Mouse (Mus musculus): Measurements from ENCODE around the gene Gpt2. TPM values are rescaled to one million over a fixed set of nuclear protein-coding genes. Genes with fewer than 3 reads are reported as not detected.

Gene Gpt2
- total and polyA plus RNA-seq, 2 experiments from 2014 or later = 24.5 to 50.2 TPM

GRCm38 (mm10) chr8:85456536-85456935 is 35.8 kb upstream of the Gpt2 start:
- H3K9ac ChIP-seq = no peak overlapping the region
- no peak overlapping the region for H3K4me2 ChIP-seq (ENCODE audit: low read depth)
- WGBS = 13% methylated on average over 14 of the region's 14 CpGs
- no peaks in the 10 kb centered on the region for H3K36me3 ChIP-seq (ENCODE audit: insufficient read depth)
- TF ChIP-seq CTCF (IDR thresholded peaks at IDR 0.05; ENCODE audit: low read depth) = peak; percentile 90
- no peaks in the 10 kb centered on the region for H3K27me3 ChIP-seq (ENCODE audit: insufficient read depth, low read length)
- DNase-seq (peak; percentile 93), ATAC-seq (peak; percentile 81)
- H3K27ac ChIP-seq (ENCODE audit: low read depth, low read length) = no peak overlapping the region
- no peak overlapping the region for H3K4me3 ChIP-seq (ENCODE audit: low read depth, low read length)
- H3K4me1 ChIP-seq (ENCODE audit: insufficient read depth) = no peaks in the 10 kb centered on the region; the same call in 1 of the 2 replicates
- no peaks in the 10 kb centered on the region for H3K9me3 ChIP-seq (ENCODE audit: low read length)

GRCm38 (mm10) chr8:85459582-85459981 is 32.8 kb upstream of the Gpt2 start:
- 78% methylated on average over 3 of the region's 3 CpGs for WGBS
- Histone ChIP-seq H3K9me3 (ENCODE audit: low read length) (no peaks in the 10 kb centered on the region), H3K4me3 (ENCODE audit: low read depth, low read length) (no peak overlapping the region), H3K9ac (no peak overlapping the region), H3K27me3 (ENCODE audit: insufficient read depth, low read length) (no peaks in the 10 kb centered on the region), H3K27ac (ENCODE audit: low read depth, low read length) (no peak overlapping the region), H3K4me1 (ENCODE audit: insufficient read depth) (no peaks in the 10 kb centered on the region), H3K36me3 (ENCODE audit: insufficient read depth) (no peaks in the 10 kb centered on the region), H3K4me2 (ENCODE audit: low read depth) (no peak overlapping the region)
- no peak for TF ChIP-seq CTCF (IDR thresholded peaks at IDR 0.05; ENCODE audit: low read depth)
- no peak for DNase-seq
- ATAC-seq = no peak

GRCm38 (mm10) chr8:85460804-85461203 is 31.6 kb upstream of the Gpt2 start:
- Histone ChIP-seq H3K27ac (ENCODE audit: low read depth, low read length) (no peak overlapping the region), H3K27me3 (ENCODE audit: insufficient read depth, low read length) (no peaks in the 10 kb centered on the region), H3K9ac (no peak overlapping the region), H3K9me3 (ENCODE audit: low read length) (no peaks in the 10 kb centered on the region), H3K4me2 (ENCODE audit: low read depth) (no peak overlapping the region), H3K4me1 (ENCODE audit: insufficient read depth) (no peaks in the 10 kb centered on the region), H3K4me3 (ENCODE audit: low read depth, low read length) (no peak overlapping the region), H3K36me3 (ENCODE audit: insufficient read depth) (no peaks in the 10 kb centered on the region)
- TF ChIP-seq CTCF (IDR thresholded peaks at IDR 0.05; ENCODE audit: low read depth) = peak; percentile 56
- no peak for ATAC-seq
- DNase-seq = no peak
- WGBS = 36% methylated on average over 5 of the region's 5 CpGs

- no peak overlapping the region for H3K27ac ChIP-seq (ENCODE audit: low read depth, low read length)
- no peaks in the 10 kb centered on the region for H3K27me3 ChIP-seq (ENCODE audit: insufficient read depth, low read length)
- H3K4me1 ChIP-seq (ENCODE audit: insufficient read depth) = no peaks in the 10 kb centered on the region
- TF ChIP-seq CTCF (IDR thresholded peaks at IDR 0.05; ENCODE audit: low read depth) = peak; percentile 35; the same call in 1 of the 2 replicates
- H3K9ac ChIP-seq = no peak overlapping the region
- ATAC-seq = no peak
- H3K4me3 ChIP-seq (ENCODE audit: low read depth, low read length) = no peak overlapping the region
- no peak overlapping the region for H3K4me2 ChIP-seq (ENCODE audit: low read depth)
- 82% methylated on average over 3 of the region's 3 CpGs for WGBS
- H3K36me3 ChIP-seq (ENCODE audit: insufficient read depth) = no peaks in the 10 kb centered on the region
- no peak for DNase-seq
- no peaks in the 10 kb centered on the region for H3K9me3 ChIP-seq (ENCODE audit: low read length)
Observed at GRCm38 (mm10) chr8:85461377-85461776, 31.0 kb upstream of the Gpt2 start.

DNA sequence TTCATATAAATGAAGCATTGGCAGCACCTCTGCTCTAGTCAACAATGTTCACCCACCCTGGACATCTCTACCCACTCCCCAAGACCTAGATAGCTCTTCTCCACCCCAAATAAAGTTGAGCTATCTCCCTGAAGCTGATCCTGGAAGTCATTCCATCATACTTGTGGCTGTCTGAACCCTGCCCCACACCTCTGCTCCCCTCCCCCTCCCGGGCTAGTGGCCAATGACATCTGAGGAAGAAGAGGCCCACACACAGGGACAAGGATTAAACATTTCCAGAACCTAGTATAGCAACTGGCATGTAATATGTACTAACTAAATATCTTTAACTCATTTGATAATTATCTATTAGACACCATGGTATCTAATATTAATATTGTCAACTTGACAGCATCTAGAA is 29.9 kb upstream of the Gpt2 start:
- no peak overlapping the region for H3K9ac ChIP-seq
- ATAC-seq (no peak), DNase-seq (no peak)
- H3K4me3 ChIP-seq (ENCODE audit: low read depth, low read length) = no peak overlapping the region
- H3K36me3 ChIP-seq (ENCODE audit: insufficient read depth) = no peaks in the 10 kb centered on the region
- H3K27me3 ChIP-seq (ENCODE audit: insufficient read depth, low read length) = no peaks in the 10 kb centered on the region
- no peak overlapping the region for H3K4me2 ChIP-seq (ENCODE audit: low read depth)
- WGBS = 91% methylated on average over 1 of the region's 1 CpGs
- TF ChIP-seq CTCF (IDR thresholded peaks at IDR 0.05; ENCODE audit: low read depth) = no peak
- no peaks in the 10 kb centered on the region for H3K9me3 ChIP-seq (ENCODE audit: low read length)
- no peak overlapping the region for H3K27ac ChIP-seq (ENCODE audit: low read depth, low read length)
- no peaks in the 10 kb centered on the region for H3K4me1 ChIP-seq (ENCODE audit: insufficient read depth)

GRCm38 (mm10) chr8:85464316-85464715 is 28.1 kb upstream of the Gpt2 start:
- Histone ChIP-seq H3K4me2 (ENCODE audit: low read depth) (no peak overlapping the region), H3K36me3 (ENCODE audit: insufficient read depth) (no peaks in the 10 kb centered on the region), H3K9me3 (ENCODE audit: low read length) (no peaks in the 10 kb centered on the region), H3K9ac (no peak overlapping the region), H3K27ac (ENCODE audit: low read depth, low read length) (no peak overlapping the region), H3K27me3 (ENCODE audit: insufficient read depth, low read length) (no peaks in the 10 kb centered on the region), H3K4me1 (ENCODE audit: insufficient read depth) (no peaks in the 10 kb centered on the region), H3K4me3 (ENCODE audit: low read depth, low read length) (no peak overlapping the region)
- no peak for ATAC-seq
- no peak for TF ChIP-seq CTCF (IDR thresholded peaks at IDR 0.05; ENCODE audit: low read depth)
- no peak for DNase-seq

- no peaks in the 10 kb centered on the region for H3K36me3 ChIP-seq (ENCODE audit: insufficient read depth)
- no peak overlapping the region for H3K27ac ChIP-seq (ENCODE audit: low read depth, low read length)
- no peak for TF ChIP-seq CTCF (IDR thresholded peaks at IDR 0.05; ENCODE audit: low read depth)
- WGBS = 80% methylated on average over 4 of the region's 4 CpGs
- no peaks in the 10 kb centered on the region for H3K4me1 ChIP-seq (ENCODE audit: insufficient read depth)
- H3K9me3 ChIP-seq (ENCODE audit: low read length) = no peaks in the 10 kb centered on the region
- H3K27me3 ChIP-seq (ENCODE audit: insufficient read depth, low read length) = no peaks in the 10 kb centered on the region
- DNase-seq = no peak
- ATAC-seq = no peak
- H3K9ac ChIP-seq = no peak overlapping the region
- no peak overlapping the region for H3K4me3 ChIP-seq (ENCODE audit: low read depth, low read length)
- H3K4me2 ChIP-seq (ENCODE audit: low read depth) = no peak overlapping the region
Observed at GRCm38 (mm10) chr8:85466056-85466455, 26.3 kb upstream of the Gpt2 start.

GRCm38 (mm10) chr8:85470753-85471152 is 21.6 kb upstream of the Gpt2 start:
- DNase-seq (no peak), ATAC-seq (no peak)
- H3K4me3 ChIP-seq (ENCODE audit: low read depth, low read length) = no peak overlapping the region
- no peaks in the 10 kb centered on the region for H3K9me3 ChIP-seq (ENCODE audit: low read length)
- no peak overlapping the region for H3K9ac ChIP-seq
- no peaks in the 10 kb centered on the region for H3K27me3 ChIP-seq (ENCODE audit: insufficient read depth, low read length)
- H3K4me1 ChIP-seq (ENCODE audit: insufficient read depth) = no peaks in the 10 kb centered on the region
- TF ChIP-seq CTCF (IDR thresholded peaks at IDR 0.05; ENCODE audit: low read depth) = no peak
- no peaks in the 10 kb centered on the region for H3K36me3 ChIP-seq (ENCODE audit: insufficient read depth)
- no peak overlapping the region for H3K4me2 ChIP-seq (ENCODE audit: low read depth)
- H3K27ac ChIP-seq (ENCODE audit: low read depth, low read length) = no peak overlapping the region
- 85% methylated on average over 8 of the region's 8 CpGs for WGBS
